Mouse (Mus musculus) kidney, adult 11 months (tissue): ENCODE measurements around the gene Nt5c2.

Experiments
- DNase-seq: peaks from one replicate; pipeline ENCODE4 v3.0.0; 2022

The Nt5c2 gene

GRCm38 (mm10) chr19:46962841-46963240, 52.1 kb downstream of the Nt5c2 start:
- DNase-seq: no peak

GRCm38 (mm10) chr19:46962171-46962772, 52.7 kb downstream of the Nt5c2 start:
- DNase-seq: peak; percentile 75

GRCm38 (mm10) chr19:46961652-46962051, 53.3 kb downstream of the Nt5c2 start:
- DNase-seq: peak; percentile 73

- DNase-seq: no peak
Observed at GRCm38 (mm10) chr19:46961047-46961651, 53.8 kb downstream of the Nt5c2 start.

GRCm38 (mm10) chr19:46960101-46961046, 54.6 kb downstream of the Nt5c2 start:
- DNase-seq: no peak

GRCm38 (mm10) chr19:46959536-46959935, 55.4 kb downstream of the Nt5c2 start:
- no peak for DNase-seq

GRCm38 (mm10) chr19:46958566-46958965, 56.4 kb downstream of the Nt5c2 start:
- DNase-seq: no peak

- no peak for DNase-seq
Observed at GRCm38 (mm10) chr19:46957971-46958370, 57.0 kb downstream of the Nt5c2 start.

GRCm38 (mm10) chr19:46957001-46957400, 58.0 kb downstream of the Nt5c2 start:
- DNase-seq: no peak

- DNase-seq: no peak
Observed at GRCm38 (mm10) chr19:46956410-46956809, 58.5 kb downstream of the Nt5c2 start.

- DNase-seq: no peak
Observed at GRCm38 (mm10) chr19:46955630-46956029, 59.3 kb downstream of the Nt5c2 start.

GRCm38 (mm10) chr19:46953536-46953935, 61.4 kb downstream of the Nt5c2 start:
- no peak for DNase-seq

- no peak for DNase-seq
Observed at GRCm38 (mm10) chr19:46952986-46953385, 62.0 kb downstream of the Nt5c2 start.

GRCm38 (mm10) chr19:46944341-46944740, 70.6 kb downstream of the Nt5c2 start:
- no peak for DNase-seq

GRCm38 (mm10) chr19:46937173-46937572, 77.8 kb downstream of the Nt5c2 start:
- DNase-seq: no peak

GRCm38 (mm10) chr19:46934025-46934424, 80.9 kb downstream of the Nt5c2 start:
- no peak for DNase-seq

GRCm38 (mm10) chr19:46932608-46933007, 82.3 kb downstream of the Nt5c2 start:
- DNase-seq: no peak

- no peak for DNase-seq
Observed at GRCm38 (mm10) chr19:46930026-46930425, 84.9 kb downstream of the Nt5c2 start.

GRCm38 (mm10) chr19:46929044-46929587, 85.8 kb downstream of the Nt5c2 start:
- peak; percentile 74 for DNase-seq

GRCm38 (mm10) chr19:46928136-46928535, 86.8 kb downstream of the Nt5c2 start:
- no peak for DNase-seq

- no peak for DNase-seq
Observed at GRCm38 (mm10) chr19:46926951-46927350, 88.0 kb downstream of the Nt5c2 start.

- DNase-seq: no peak
Observed at GRCm38 (mm10) chr19:46926357-46926756, 88.6 kb downstream of the Nt5c2 start.

GRCm38 (mm10) chr19:46920571-46920970, 94.4 kb downstream of the Nt5c2 start:
- DNase-seq: no peak
